Mouse (Mus musculus): Measurements from ENCODE around the gene Gmds.

Gene Gmds

GRCm38 (mm10) chr13:31809701-31810100 lies 528.8 kb downstream of the Gmds start:
- no peak for DNase-seq

GRCm38 (mm10) chr13:31808804-31809420 lies 529.6 kb downstream of the Gmds start:
- DNase-seq: no peak

GRCm38 (mm10) chr13:31808116-31808803 lies 530.3 kb downstream of the Gmds start:
- DNase-seq: peak; percentile 44

GRCm38 (mm10) chr13:31807736-31808115 lies 530.8 kb downstream of the Gmds start:
- DNase-seq: no peak

- no peak for DNase-seq
Measured at GRCm38 (mm10) chr13:31806890-31807735, 531.4 kb downstream of the Gmds start.

- peak; percentile 88 for DNase-seq
Measured at GRCm38 (mm10) chr13:31806428-31806832, 532.1 kb downstream of the Gmds start, which contains the start of gene Foxc1. Foxc1 (plus strand) TSS chr13:31806633.

GRCm38 (mm10) chr13:31805831-31806427 lies 532.6 kb downstream of the Gmds start:
- DNase-seq: no peak

GRCm38 (mm10) chr13:31804571-31804970 lies 534.0 kb downstream of the Gmds start:
- no peak for DNase-seq

- no peak for DNase-seq
Measured at GRCm38 (mm10) chr13:31803166-31804093, 535.1 kb downstream of the Gmds start.

GRCm38 (mm10) chr13:31802447-31802846 lies 536.1 kb downstream of the Gmds start:
- no peak for DNase-seq

GRCm38 (mm10) chr13:31801703-31802305 lies 536.7 kb downstream of the Gmds start:
- DNase-seq: no peak

- peak; percentile 88 for DNase-seq
Measured at GRCm38 (mm10) chr13:31800581-31801576, 537.7 kb downstream of the Gmds start.

GRCm38 (mm10) chr13:31798075-31798474 lies 540.5 kb downstream of the Gmds start:
- DNase-seq: no peak

- no peak for DNase-seq
Measured at GRCm38 (mm10) chr13:31797346-31797745, 541.2 kb downstream of the Gmds start.

- DNase-seq: no peak
Measured at GRCm38 (mm10) chr13:31793163-31793562, 545.4 kb downstream of the Gmds start.

GRCm38 (mm10) chr13:31792480-31793132 lies 545.9 kb downstream of the Gmds start:
- peak; percentile 66 for DNase-seq

- DNase-seq: no peak
Measured at GRCm38 (mm10) chr13:31784757-31785156, 553.8 kb downstream of the Gmds start.

GRCm38 (mm10) chr13:31782063-31782462 lies 556.5 kb downstream of the Gmds start:
- DNase-seq: no peak

GRCm38 (mm10) chr13:31780299-31780698 lies 558.2 kb downstream of the Gmds start:
- DNase-seq: no peak
